Mouse (Mus musculus): ENCODE data around the gene Cplane1.

The Cplane1 gene

GRCm38 (mm10) chr15:8302944-8303343 lies 134.0 kb downstream of the Cplane1 start:
- DNase-seq = no peak

DNA sequence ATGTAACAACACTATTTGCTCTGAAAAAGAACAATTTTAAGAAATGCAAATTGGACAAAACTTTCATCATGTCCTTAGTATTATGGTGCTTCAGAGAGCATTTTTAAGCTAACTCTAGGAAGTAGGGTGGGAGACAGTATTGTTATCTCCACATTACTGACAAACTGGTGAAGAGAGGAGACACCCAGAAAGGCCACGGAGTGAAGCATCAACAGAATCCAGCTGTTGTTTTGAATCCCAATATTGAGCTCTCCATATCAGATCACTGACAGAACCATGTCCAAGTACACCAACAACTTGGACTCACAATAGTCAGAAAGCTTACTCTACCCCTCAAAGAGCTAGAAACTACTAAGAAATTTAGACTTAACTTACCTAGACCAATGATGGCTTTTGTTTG lies 136.6 kb downstream of the Cplane1 start:
- no peak for DNase-seq

DNA sequence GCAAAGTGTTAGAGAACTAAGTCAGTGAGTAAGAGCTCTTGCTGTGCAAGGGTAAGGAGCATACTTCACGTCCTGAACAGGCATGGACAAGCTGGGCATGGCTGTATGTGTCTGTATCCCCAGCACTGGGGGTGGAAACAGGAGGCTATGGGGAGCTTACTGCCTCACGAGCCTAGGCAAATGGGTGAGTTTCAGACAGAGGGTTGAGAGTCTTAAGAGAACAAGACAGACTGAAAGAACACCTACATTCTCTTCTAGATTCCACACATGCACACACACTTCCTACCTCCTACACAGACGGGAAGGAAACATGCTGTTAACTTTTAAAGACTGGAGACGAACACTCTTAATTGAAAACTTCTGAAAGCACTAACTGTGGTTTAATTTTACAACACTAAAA lies 148.5 kb downstream of the Cplane1 start:
- no peak for DNase-seq

GRCm38 (mm10) chr15:8319191-8319590 lies 150.3 kb downstream of the Cplane1 start:
- no peak for DNase-seq

Data from right cerebral cortex, postnatal 4 days (tissue).